Mouse (Mus musculus) embryonic fibroblast, embryonic 13.5 days (primary cell): ENCODE measurements at regions not wholly inside any gene's neighbourhood (a gene's known extent, or its start where the extent isn't known, plus 50 kb on each side); places are given as distances from the start of the nearest gene placed in this dataset.

Source experiments
- CTCF ChIP-seq: IDR thresholded peaks from 2 replicates; pipeline ENCODE4 v1.5.1; 2011; ENCODE audit warnings: mild to moderate bottlenecking, control low read depth, low read length, moderate library complexity, borderline replicate concordance; ENCODE audit not compliant: insufficient read depth
- POLR2A ChIP-seq: IDR thresholded peaks from 2 replicates; pipeline ENCODE4 v1.6.1; 2011; ENCODE audit warnings: low read depth, mild to moderate bottlenecking, control low read depth, low read length, moderate library complexity

- no peak for TF ChIP-seq CTCF
- no peak for TF ChIP-seq POLR2A
Measured at GRCm38 (mm10) chr6:37751701-37752100, 118.9 kb upstream of the Trim24 start.
